Mouse (Mus musculus): Measurements from ENCODE around the gene Pkig.
A peak's percentile ranks its signal among the peaks of the same experiment; 100 is the strongest.

The Pkig gene

DNA sequence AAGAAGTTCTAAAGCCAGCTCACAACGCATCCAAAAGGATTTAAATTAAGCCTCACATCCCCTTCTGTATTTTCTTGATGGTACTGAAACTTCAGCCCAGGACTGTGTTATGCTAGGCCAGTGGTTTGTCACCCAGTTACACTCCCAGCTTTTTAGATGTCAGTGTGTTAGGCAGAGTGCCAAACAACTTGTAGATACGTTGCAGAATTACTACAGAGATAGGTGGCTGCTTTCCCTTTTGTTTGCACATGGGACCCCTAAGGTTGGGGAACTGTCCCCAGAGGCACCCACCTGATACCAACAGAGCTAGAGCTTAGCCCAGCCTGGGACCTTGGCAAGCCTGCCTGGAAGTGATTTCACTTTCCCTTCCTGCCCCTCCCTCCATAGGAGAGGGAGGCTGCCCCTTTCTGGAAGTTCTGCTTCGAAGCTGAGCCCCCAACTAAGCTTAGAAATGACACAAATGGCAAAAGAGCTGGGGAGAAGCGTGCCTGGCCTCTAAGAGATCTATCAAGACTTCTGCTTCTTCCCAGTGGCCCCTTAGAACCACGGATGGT is 52.5 kb downstream of the Pkig start:
- DNase-seq (ENCODE audit: low read depth, low spot score), result no peak

DNA sequence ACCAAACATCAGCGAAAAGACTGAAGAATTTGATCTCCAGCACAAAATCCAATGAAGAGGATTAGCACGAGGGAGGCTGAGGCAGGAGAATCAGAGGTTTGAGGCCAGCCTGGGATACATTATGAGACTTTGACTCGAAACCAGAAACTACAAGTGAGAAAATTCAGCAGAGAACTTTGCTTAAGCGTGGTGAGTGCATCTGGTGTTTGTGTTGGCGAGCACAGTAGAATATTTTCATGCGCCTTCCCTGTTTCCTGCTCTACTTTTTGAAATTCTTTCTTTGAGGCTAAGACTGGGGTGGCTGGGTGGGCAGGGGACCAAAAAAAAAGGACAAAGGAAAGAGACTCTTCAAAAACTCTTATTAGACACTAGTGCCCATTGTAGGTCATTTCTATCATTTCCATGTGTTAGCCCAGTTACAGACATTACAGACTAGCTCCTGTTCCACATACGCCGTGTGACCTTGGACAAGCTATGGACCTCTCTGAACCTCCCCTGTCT is 53.2 kb downstream of the Pkig start:
- DNase-seq (ENCODE audit: low read depth, low spot score), result no peak

- no peak for DNase-seq (ENCODE audit: low read depth, low spot score)
Measured at GRCm38 (mm10) chr2:163712473-163712872, 54.3 kb downstream of the Pkig start.

GRCm38 (mm10) chr2:163712874-163713273 is 54.7 kb downstream of the Pkig start:
- DNase-seq (ENCODE audit: low read depth, low spot score), result no peak

DNA sequence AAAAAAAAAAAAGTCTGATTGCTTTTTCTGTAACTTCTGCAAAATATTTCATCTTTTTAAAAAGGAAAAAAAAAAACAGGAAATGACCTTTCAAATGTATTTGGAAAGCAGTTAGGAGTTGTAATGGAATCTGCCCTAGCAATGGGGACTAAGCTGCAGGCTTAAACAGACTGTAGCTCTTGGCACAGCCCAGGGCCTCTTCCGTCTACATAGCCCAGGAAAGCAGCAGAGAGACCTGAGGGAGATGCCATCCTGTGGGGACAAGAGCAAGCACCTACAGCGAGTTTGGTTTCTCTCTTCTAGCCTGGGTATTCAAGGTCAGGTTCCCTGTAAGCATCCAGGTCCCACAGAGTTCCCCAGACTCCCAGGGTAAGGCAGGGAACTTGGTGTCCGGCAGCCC is 55.2 kb downstream of the Pkig start:
- DNase-seq (ENCODE audit: low read depth, low spot score), result no peak

- DNase-seq (ENCODE audit: low read depth, low spot score), result peak; percentile 53
Measured at GRCm38 (mm10) chr2:163716448-163716847, 58.3 kb downstream of the Pkig start.

DNA sequence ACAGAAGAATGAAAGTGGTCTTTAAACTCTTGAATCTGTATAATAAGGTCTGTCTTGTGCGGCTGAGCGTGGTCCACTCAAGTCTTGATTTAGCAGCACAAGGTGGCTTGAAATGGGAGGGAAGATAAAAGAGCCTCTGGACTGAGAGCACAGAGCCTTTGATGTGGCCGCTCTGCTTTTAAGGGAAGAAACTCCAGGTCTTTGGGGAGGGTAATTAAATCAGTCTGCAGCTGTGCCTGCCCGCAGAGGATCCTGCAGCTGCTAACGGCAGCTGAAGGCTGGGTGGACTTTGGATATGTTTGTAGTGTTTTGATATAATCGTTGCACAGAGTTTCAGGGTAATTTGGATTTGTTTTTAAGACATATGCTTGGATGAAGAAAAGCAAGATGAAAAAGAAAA is 58.7 kb downstream of the Pkig start:
- DNase-seq (ENCODE audit: low read depth, low spot score), result no peak

DNA sequence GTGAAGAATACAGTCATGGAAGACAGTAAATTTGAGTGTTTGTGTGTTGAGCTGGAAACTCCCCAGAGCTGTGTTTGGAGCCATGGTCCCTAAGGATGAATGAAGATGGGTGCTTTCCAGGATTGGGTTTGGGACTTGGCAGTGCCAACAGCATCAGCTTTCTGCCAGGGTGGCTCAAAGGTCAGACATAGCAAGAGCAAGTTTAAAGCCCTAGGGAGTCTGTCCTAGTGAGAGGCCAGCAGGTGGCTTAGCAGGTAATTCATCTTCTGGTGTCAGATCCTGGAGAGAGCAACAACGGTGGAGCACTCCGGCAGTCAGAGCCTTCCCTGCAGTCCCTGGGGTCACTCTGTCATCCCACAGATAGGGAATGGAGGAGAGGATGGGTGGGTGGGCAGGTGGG is 60.3 kb downstream of the Pkig start:
- peak; percentile 79 for DNase-seq (ENCODE audit: low read depth, low spot score)

DNA sequence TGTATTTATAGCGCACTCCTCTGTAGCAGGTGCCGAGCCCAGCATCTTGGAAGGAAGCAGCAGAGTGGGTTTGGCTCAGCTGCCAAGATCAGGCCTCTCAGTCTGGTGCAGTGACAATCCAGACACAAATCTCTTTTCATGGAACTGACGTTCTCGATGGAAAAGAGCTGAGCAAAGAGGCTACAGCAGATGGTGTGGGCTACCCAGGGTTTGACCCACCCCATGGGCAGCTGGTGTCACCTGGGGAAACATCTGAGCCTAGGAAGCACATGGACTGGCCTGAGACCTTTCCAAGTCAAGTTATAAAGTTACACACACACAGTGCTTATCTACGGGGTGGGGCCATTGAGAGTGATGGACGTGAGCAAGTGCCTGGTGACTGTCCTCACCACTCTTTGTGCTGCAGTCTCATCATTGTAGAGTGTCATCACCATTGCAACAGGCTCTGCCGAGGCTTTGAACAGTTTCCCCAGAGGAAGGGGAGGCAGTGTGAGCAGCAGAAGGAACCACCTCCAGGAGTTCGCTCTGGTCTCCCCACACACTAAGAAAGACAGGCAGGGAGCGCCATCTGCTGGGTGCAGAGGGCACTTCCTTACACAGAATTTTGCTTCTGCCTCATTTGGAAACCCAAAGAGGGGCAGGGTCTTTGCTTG is 60.9 kb downstream of the Pkig start:
- peak; percentile 79 for DNase-seq (ENCODE audit: low read depth, low spot score)

DNA sequence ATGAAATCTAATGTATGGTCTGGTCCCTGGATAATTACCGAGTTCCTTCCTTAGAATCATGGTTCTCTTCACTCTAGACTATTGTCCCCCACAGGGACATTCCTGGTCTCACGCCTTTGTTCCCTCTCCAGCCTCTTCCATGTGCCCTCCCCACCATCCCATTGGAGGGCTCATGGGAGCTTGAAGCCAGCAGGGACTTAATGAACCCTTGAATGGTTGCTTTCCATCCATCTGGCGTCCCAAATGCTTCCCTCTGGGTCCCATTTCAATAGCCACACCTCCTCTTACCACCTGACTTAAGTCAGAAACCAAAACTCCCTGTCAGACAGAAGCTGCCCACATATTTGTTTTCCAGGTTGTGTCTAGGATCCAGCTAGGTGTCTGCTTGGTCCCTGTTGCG is 61.4 kb downstream of the Pkig start:
- DNase-seq (ENCODE audit: low read depth, low spot score), result no peak

DNA sequence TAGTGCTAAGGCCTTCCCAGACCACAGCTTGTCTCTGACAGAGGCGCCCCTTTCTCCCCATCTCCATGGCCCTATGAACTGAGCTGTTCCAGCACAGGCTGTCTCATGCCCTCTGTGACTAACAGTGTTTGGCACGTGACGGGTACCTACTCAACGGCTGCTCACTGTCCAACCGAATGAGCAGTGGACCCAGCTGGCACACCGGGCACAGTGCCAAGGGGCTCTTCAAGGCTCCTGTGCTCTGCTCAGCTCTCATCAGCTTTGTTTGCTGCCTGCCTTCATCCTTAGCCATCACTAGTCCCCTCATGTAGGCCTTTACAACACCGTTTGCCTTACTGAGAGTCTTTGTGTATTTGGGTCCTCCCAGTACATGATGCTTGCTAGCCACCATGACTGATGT is 64.4 kb downstream of the Pkig start:
- no peak for DNase-seq (ENCODE audit: low read depth, low spot score)

GRCm38 (mm10) chr2:163726766-163727393 is 68.7 kb downstream of the Pkig start:
- DNase-seq (ENCODE audit: low read depth, low spot score), result no peak

GRCm38 (mm10) chr2:163728300-163728699 is 70.1 kb downstream of the Pkig start:
- DNase-seq (ENCODE audit: low read depth, low spot score), result no peak

DNA sequence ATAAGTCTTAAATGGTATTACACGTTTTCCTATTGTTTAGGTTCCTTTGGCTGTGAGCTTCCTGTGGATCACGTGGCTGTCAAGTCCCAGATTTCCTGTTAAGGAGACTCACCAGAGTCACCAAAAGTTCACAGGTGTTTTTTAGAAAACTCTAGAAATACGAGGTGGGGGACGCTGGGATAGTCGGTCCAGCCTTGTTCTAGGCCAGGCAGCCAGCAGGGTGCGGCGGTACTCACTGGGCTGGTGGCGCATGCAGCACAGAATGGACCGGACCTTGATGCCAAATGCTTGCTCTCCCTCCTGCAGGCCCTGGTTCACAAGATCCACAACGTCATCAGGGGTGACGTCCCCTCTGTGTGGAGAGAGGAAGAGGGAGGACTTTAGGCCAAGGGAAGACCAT is 73.8 kb downstream of the Pkig start:
- DNase-seq (ENCODE audit: low read depth, low spot score), result no peak

DNA sequence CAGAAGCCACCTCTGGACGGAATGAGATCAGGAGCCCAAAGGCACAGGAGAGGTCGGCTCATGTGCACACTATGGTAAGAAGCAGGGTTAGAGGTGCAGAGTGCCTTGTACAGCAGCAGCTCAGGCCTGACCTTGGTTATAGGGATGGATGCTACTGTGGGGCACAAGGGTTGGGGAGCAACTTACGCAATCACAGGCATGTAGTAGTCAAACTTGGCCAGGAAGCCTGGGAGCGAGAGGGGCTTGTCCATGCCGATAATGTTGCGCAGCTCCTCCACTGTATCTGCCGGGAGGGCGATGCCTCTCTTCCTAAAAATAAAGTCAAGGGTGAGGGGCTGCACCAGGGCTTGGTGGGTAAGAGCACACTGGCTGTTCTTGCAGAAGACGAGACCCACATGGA is 77.0 kb downstream of the Pkig start:
- no peak for DNase-seq (ENCODE audit: low read depth, low spot score)

- peak; percentile 48 for DNase-seq (ENCODE audit: low read depth, low spot score)
Measured at GRCm38 (mm10) chr2:163735980-163736379, 77.8 kb downstream of the Pkig start.

DNA sequence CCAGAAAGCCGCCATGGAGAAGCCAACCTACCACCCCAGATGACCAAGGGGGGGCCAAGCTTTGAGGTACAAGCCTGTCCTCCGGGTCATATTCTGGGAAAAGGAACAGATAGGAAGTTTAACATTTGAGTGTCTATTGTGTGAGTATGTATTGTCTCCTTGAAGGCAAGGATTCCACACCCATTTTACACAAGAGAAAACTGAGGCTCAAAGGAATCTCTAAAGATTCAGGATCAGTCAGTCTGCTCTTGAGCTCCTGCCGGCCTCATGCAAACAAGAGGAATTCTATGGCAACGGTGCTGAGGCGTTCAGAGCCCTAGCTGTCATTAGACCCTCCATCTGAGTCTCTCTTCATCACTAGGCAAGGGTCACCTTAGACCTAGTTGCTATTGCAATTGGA is 84.5 kb downstream of the Pkig start:
- no peak for DNase-seq (ENCODE audit: low read depth, low spot score)

DNA sequence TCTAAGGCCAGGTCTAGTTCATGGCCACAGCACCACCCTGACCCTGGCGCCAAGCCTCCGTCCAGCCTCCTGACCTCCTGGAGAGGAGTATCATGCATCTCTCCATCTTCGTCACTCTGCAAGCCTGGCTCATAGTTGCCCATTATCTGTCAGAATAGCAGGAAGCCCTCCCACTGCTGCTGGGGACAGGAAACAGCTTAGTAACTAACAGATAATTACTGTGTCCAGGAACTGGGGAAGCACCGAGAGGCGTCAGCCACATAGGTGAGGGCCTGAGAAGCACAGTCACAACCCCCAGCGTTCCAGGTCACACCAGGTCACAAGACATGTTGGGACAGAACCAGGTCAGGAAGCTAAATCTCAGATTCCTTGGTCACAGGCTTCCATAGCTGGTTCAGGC is 85.2 kb downstream of the Pkig start:
- no peak for DNase-seq (ENCODE audit: low read depth, low spot score)

- no peak for DNase-seq (ENCODE audit: low read depth, low spot score)
Measured at GRCm38 (mm10) chr2:163744801-163745570, 86.8 kb downstream of the Pkig start.

DNA sequence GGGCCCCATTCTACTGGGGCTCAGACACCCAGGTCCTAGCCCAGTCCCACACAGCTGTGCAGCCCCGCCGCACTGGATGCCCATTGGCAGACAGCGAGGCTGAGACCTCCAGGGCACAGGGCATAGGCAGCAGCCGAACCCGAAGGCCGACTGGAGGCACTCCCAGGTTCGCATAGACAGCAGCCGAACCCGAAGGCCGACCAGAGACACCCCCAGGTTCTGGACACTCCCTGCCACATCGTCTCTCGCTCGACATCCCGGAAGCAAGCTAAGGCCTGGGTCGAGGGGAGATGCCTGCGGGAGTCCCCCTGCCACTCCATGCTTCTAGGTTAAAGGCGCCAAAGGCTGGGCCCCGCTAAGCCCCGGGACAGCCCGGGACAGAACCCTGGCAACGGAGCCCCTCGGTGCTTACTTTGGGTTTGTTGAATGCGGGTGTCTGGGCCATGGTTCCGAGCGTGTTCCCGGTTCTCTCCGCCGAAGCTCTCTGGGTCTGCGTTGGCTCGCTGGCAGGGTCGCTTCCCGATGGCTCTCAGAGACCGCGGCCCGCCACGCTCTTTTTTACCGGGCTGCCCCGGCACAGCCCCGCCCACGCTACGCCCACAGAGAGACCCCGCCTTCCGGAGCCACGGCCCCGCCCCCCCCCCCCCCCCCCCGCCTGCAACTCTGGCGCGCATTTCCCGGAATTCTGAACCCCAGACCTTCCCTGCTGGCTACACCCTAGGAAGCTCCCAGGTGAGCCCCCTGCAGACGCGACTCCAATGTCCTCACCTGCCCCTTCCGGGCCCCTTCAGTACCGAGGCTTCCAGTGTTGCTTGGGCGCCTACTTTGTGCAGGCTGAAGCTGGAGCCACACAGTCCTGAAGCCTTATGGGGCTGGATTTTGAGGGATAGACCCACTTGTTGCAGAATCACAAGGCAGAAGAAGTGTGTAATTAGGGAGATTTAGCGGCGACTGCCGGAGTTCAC is 91.7 kb downstream of the Pkig start, which contains the start of gene Ada:
Gene Ada (minus strand): TSS at position 593 of the 965 bp plus-strand sequence.
- DNase-seq (ENCODE audit: low read depth, low spot score), result no peak

GRCm38 (mm10) chr2:163754228-163754627 is 96.0 kb downstream of the Pkig start:
- DNase-seq (ENCODE audit: low read depth, low spot score), result no peak
